Mouse (Mus musculus): ENCODE data around the gene Ppt1.

Ppt1 gene

DNA sequence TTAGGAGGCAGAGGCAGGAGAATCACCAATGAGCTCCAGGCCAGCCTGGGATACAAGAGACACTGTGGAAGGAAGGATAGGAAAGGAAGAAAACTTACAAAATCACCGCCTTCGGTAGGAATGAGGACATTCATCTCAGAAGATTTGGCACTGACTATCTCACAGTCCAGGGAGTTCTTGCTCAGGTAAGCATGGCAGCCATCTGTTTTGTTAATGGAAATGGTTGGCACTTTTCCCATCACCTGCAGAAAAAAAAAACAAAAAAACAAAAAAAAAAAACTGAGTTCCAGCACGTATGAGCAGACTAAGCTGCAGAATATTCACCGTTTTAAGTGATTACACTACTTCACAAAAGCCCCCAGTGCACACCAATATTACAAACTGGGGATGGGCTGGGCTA is 25.8 kb downstream of the Ppt1 start:
- in situ Hi-C loops (cut with MboI, MseI): loop anchor here (25.0 kb wide), 2 partner anchors 1050 to 1850 kb away; partner anchors contain the start of genes 4930535I16Rik, Mycbp, Rragc and Smap2

DNA sequence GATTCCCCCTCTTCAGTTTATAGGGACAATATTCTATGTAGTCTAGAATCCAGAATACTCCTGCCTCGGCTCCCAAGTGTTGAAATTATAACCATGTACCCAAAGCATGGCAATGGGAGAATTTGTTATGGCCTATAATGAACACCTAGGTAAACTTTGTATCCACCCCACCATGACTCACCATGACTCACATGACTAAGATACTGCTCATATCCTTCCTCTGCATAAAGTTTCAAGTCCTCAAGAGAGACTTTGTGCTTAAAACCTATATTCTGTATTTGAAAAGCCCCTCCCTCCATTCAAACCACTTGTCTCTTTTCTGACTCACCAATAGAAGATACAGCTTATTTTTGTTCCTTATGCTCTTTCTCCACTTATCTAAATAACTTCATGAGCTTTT is 32.0 kb downstream of the Ppt1 start:
- in situ Hi-C loops (cut with MboI, MseI): loop anchor here (25.0 kb wide), 2 partner anchors 1044 to 1856 kb away; partner anchors contain the start of genes 4930535I16Rik, Mycbp, Rragc and Smap2

DNA sequence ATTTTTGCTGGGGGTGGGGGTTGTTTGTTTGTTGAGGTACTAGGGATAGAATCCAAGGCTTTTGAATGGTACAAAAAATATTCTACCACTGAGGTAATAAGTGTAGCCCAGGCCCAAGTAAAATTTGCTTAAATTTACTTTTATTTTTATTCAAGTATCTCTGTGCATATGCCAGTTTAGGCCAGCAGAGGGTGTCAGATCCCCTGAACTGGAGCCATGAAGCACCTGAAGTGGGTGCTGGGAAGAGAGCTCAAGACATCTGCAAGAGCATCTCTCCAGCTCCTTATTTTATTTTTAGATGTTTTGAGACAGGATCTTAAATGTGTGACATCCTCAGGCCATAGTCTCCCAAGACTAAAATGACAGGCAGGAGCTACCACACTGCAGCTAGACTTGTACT is 34.0 kb downstream of the Ppt1 start:
- in situ Hi-C loops (cut with MboI, MseI): loop anchor here (5.0 to 25.0 kb wide), 3 partner anchors 33 to 1858 kb away; partner anchors contain the start of genes 4930535I16Rik, Mycbp, Ppt1 and Rragc

DNA sequence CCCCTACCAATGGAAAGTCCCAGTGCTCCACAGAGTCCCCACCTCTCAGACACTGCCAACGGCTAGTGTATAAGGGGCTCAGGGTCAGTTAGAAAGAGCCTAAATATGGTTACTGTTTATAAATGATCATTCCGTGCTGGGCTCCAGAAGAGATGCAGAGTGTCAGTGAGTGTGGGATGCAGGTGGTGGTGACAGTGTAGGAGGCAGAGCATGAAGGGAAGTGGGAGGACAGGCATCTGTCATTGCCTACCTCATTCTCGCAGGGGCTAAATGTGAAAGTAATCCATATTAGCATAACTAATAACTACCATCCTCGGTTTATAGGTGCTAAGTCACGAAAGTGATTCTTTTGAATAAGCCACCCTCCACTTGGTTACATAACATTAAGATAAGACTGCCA is 34.7 kb downstream of the Ppt1 start:
- in situ Hi-C loops (cut with MboI, MseI): loop anchor here (5.0 to 25.0 kb wide), 3 partner anchors 33 to 1858 kb away; partner anchors contain the start of genes 4930535I16Rik, Mycbp, Ppt1 and Rragc

DNA sequence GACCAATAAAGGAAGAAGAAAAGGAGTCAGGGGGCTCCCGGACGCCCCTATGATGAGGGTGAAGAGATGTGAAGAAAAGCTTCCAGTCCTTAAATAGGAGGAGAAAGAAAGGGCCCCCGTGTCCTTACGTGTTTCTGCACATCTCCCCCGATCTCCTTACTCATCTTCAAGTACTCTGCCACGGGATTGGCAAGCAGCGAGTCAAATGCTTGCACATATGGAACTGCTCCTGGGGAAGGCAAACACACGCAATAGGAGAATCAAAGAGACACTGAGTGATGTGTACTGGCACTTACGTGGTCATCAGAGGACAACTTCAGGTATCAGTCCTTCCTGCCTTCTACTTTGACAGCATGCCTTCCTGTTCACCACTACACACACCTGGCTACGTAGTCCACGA is 35.2 kb downstream of the Ppt1 start:
- in situ Hi-C loops (cut with MboI, MseI): loop anchor here (5.0 to 25.0 kb wide), 3 partner anchors 34 to 1859 kb away; partner anchors contain the start of genes 4930535I16Rik, Mycbp, Ppt1 and Rragc

DNA sequence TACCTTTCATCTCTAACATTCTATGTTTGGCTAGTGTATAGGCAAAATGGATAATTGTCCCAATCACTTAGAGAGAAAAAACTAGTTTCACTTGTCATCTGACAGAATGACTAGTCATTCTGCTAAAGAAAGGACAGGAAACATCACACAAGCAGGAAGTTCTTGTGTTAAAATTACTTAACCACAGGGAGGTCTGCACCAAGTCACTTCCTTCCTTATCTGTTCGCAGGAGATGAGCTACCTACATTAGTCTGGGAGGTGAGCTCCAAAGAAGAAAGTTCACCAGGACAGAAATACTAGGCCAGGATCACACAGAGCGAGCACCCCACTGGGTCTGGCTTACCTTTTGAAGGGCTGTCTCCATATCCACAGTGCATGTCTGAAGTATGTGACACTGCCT is 35.9 kb downstream of the Ppt1 start:
- in situ Hi-C loops (cut with MboI, MseI): loop anchor here (5.0 to 25.0 kb wide), 3 partner anchors 35 to 1860 kb away; partner anchors contain the start of genes 4930535I16Rik, Mycbp, Ppt1 and Rragc

DNA sequence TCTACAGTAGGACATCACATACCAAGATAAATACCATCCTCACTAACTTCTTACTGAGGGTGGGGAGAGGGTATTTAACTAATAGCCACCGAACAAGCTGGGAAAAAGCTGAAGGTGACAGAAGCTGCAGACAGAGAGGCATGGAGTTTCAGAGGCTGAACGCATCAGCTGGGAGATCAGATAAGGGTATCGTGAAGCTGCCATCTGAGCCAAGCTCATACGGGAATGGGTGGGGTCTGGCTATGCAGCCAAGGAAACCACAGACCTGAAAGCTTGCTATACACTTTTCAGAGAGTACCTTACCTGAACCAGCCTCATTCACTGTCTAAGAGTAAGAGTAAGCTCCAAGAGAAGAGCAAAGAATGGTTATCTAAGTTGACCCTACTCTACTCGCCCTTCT is 37.0 kb downstream of the Ppt1 start:
- in situ Hi-C loops (cut with MboI, MseI): loop anchor here (5.0 to 25.0 kb wide), 3 partner anchors 36 to 1861 kb away; partner anchors contain the start of genes 4930535I16Rik, Mycbp, Ppt1 and Rragc

DNA sequence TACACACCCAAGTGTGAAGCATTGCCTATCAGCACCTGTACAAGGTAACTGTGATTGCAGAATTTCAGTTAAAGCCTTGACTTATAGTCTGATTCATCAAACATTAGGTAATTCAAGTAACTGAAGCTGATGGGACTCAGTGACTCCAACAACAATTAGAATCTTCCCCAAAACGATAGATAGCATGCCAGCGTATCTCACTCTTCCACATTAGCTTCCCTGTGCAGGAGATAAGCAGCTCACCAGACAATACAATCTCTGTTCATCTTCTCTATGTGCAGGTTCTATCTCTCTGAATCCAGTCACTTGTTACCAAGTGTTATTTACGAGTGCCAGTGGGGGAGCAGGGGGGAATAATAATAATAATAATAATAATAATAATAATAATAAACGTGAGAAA is 37.5 kb downstream of the Ppt1 start:
- in situ Hi-C loops (cut with MboI, MseI): loop anchor here (5.0 to 25.0 kb wide), 3 partner anchors 36 to 1861 kb away; partner anchors contain the start of genes 4930535I16Rik, Mycbp, Ppt1 and Rragc

DNA sequence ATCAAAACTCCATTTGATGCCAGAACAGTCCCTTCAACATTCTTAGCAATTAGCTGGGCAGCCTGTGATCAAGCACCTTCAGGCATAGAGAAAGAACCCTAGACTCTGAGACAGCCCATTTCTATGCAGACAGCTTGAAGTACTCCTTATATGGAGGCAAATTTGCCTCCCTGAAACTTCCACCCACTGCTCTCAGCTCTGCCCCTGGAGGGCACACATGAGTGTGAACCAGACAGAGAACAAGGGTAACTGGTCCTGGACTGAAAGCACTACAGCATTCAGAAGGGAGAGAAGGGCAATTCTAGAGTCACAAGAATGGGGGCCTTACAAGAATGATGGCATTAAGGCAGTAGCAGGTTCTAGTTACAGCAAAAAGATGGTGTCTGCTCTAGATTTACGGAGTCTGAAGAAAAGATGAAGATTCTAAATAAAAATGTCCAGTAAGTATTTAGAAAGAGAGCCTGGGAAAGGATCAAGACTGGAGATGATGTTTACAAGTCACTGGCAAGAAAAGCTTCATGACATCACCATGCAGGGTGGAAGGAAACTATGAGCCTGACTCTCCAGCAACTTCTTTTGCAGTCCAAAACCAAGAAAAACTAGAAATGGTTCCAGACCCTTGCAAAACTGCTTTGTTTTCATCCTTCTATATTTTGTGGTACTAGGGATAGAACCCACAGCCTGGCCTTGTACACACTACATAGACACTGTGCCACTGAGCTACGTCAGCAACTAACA is 42.5 kb downstream of the Ppt1 start:
- in situ Hi-C loops (cut with MboI, MseI): loop anchor here (25.0 kb wide), 1 partner anchor 684 kb away; no protein-coding TSS in a partner anchor

DNA sequence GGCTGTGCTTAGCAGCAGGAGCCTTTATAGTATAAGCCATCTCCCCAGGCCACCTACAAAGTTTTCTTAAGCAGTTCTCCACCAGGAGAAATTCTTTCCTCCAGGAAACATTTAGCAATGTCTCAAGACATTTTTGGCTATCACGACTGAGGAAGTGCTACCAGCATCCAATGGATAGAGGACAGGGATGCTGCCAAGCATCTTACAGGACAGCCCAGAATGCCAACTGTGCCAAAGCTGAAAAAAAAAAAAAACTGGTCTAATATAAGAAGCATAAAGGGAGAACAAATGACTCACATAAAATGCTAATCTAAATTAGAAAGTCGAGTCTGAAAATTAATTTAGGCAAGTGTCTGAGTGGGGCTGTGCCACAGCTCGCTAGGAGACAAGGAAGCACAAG is 46.5 kb downstream of the Ppt1 start:
- in situ Hi-C loops (cut with MboI, MseI): loop anchor here (25.0 kb wide), 1 partner anchor 680 kb away; no protein-coding TSS in a partner anchor

DNA sequence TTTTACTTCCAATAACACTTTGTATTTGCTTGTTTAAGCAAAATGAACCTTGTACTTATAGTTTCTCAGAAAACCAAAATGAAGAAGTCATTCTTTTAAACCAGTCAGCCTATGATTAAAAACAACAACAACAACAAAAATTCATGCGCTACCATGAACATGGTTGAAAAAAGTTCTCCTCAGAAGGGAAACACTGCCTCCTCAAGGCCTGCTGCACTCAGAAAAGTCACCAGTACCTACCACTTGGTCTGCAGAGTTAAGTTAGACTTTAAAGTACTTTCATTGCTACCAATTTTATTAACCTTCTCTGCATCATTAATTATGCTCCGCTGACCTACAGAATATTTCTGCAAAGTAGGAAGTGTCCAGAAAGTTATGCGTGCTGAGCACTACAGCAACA is 47.3 kb downstream of the Ppt1 start:
- in situ Hi-C loops (cut with MboI, MseI): loop anchor here (25.0 kb wide), 1 partner anchor 679 kb away; no protein-coding TSS in a partner anchor

DNA sequence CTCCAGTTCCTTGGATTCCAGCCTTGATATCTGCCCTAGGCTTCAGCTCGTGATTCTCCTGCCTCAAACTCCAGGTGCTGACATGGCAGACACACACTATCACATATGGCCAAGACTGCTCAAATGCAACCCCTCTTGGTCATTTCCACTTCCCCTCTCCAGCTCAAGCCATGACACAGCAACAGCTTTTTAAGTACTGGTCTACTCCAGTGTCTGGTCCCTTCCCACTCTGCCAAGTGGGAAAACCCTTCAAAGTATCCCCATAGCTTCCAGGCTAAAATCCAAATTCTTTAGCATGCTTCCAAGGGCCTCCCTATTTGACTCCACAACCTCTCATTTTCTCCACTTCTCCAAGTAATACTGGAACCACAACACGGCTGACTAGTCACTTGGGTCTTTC is 48.0 kb downstream of the Ppt1 start:
- in situ Hi-C loops (cut with MboI, MseI): loop anchor here (25.0 kb wide), 1 partner anchor 678 kb away; no protein-coding TSS in a partner anchor

DNA sequence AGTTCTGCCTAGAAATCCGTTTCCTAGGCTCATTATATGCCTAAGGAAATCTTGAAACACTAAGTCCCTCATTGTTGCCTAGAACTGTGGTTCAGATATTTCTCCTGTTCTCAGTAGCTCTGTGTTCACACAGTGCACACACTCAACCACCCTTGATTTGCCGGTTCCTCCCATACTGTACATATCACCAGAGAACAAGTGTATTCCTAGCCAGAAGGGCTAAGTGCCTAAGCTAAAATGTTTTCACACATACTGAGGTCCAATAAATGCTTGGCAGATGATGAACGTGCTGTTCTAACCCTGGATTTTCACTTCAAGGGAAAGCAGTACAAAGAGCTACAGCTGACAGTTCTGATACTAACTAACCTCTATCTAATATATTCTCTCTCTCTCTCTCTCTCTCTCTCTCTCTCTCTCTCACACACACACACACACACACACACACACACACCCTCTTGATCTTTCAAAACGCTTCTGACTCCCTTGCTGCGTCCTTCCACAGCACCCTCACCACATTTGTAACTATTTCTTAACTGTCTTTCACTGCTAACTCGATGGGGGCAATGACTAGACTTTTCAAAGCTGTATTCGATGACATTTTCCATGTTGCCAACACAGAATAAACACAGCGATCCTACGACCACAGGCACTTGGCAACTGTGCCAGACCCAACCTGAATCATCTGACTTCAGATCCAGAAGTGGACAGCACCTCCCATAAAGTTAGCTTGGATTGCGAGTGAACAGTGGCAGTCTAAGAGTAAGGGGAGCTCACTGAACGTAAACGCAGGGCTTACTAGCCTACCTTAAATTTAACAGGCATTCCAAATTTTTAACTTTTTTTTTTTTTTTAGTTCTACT is 48.7 kb downstream of the Ppt1 start:
- in situ Hi-C loops (cut with MboI, MseI): loop anchor here (25.0 kb wide), 1 partner anchor 678 kb away; no protein-coding TSS in a partner anchor

DNA sequence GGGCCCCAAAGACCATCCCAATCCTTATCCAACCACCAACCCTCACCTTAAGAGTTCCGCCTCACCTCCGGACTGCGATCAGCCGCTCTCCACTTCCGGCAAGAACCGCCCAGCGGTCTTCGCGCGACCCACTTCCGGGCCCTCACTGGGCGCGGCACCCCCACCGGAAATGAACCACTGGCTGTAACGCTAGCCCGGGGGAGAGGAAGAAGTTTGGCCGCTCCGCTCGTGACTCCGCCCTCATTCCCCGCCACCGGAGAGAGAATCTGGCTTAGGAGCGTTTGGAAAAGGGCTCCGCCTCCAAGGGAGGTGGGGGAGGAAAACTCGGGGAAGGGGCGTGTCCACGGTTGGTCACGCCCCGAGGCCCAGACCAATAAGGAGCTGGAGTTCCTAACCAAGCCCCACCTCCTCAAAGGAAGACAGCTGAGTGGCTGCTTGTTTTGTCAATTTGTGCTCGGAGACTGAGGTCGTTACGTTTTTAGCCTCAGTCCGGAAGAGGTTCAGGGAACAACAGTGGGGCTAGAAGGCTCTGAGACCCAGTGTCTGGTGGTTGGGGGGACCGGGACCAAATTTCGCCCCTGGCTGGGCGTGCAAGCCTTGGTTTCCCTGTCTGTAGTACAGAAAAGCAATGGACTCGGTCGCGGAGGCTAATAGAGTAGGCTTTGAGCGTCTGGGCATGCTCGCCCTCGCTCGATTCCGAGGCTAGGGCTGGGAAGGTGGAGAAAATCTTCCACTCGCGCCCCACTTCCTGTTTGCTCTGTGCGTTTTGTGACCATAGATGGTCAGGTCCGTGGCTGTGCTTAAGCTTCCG is 49.9 kb downstream of the Ppt1 start, which contains the start of gene Cap1:
Gene Cap1, minus strand, starts transcription at position 289 of the 811 bp plus-strand sequence.
- in situ Hi-C loops (cut with MboI, MseI): loop anchor here (25.0 kb wide), 1 partner anchor 676 kb away; no protein-coding TSS in a partner anchor

DNA sequence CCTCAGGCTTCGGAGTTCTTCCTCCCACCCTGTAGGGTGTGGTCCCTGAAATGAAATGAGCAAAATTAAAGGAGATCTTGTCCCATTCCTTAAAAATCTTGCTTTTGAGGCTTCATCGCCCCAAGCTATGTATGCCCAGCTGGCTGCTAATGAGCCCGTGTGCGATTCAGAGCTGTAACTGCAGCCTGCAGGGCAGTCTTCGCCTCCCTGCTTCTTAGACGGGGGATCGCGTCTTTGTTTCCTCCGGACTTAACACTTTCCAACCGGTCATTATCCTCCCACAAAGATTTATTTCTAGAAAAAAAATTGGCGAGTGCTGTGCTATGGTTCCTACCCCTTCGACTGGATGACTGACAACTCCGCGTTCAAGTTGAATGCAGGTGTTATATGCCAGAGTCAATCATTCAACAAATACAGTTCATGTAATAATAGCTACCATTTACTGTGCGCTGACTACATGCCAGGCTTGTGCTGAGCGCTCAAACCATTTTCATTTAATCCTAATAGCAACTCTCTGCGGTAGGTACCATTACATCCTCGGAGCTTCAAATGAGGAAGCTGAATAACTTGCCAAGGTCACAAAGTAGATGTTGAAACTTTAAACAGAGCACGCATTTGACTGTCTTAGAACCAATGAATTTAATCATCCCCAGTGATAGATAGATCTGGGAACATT is 50.7 kb downstream of the Ppt1 start:
- in situ Hi-C loops (cut with MboI, MseI): loop anchor here (25.0 kb wide), 1 partner anchor 676 kb away; no protein-coding TSS in a partner anchor

DNA sequence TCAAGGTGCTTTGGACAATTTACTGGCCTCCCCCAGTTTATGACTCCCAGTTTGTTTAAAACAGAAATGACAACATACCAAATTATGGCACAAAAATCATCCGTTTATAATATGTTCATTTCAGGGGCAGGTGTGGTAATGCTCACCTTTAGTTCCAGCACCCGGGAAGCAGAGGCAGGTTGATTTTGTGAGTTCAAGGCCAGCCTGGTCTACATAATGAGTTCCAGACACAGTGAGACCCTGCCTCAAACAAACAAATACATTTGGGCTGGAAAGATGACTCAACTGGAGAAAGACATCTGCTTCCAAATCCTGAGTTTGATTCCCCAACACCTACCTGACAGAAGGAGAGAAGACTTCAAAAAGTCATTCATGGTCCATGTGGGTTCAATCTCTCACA is 51.3 kb downstream of the Ppt1 start:
- in situ Hi-C loops (cut with MboI, MseI): loop anchor here (25.0 kb wide), 1 partner anchor 675 kb away; no protein-coding TSS in a partner anchor

DNA sequence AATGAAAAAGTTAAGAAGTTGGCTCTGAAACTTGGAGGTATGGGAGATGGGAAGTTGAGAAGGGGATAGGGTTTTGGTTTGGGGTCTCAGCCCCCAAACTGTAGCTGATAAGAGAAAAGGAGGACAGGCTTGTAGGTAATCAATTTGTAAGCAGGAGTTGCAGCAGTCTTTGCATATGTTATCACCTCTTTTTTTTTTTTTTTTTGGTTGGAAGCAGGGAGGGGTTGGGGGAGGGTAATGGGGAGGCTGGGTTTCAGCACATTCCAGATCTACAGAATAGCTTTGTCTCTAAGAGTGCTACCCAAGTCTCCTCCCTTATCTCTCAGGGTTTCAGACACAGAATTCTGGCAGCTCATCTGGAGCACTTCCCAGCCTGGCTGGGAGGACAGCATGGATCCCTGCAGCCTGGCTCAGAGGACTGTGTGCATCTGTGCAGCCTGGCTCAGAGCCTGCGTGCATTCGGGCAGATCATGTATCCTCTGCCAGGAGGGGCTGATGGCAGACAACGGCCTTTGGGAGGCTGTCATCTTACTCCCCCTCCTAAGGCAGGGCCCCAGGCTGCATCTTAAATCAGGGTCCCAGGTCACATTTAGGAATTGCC is 54.9 kb downstream of the Ppt1 start:
- in situ Hi-C loops (cut with MboI, MseI): loop anchor here (25.0 kb wide), 1 partner anchor 671 kb away; no protein-coding TSS in a partner anchor

DNA sequence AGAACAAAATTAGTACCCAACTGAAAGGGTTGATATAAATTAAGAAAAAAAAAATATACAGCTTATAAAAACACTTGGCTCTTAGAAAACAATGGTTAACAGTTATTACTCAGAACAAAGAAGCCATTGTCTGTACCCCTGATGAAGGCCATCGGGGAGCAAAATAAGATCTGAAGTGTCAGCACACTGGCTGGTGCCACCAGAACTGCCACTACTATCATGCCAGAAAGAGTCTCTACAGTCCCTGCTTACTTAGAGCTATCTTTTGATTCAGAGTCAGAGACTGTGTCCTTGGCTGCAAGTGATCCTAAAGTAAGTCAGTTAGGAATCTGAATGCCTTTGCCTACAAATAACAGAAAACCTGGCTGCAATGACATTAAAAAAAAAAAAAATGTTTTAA is 55.6 kb downstream of the Ppt1 start:
- in situ Hi-C loops (cut with MboI, MseI): loop anchor here (25.0 kb wide), 1 partner anchor 671 kb away; no protein-coding TSS in a partner anchor

DNA sequence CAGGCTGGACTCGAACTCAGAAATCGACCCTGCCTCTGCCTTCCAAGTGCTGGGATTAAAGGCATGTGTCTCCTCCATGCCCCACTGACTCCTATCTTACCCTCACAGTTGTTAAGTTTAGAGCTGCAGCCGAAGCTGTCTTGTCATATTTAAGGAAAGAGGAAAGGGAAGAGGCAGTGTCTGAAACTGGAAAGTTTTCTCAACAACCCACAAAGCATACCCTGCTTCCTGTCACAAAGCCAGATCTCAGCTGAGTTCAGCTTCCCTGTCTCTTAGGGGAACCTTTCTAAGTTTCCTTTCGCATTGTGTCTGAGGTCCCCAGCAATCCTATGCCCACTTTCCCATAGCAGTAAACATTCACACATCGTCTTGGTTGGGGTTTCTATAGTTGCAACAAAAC is 56.1 kb downstream of the Ppt1 start:
- in situ Hi-C loops (cut with MboI, MseI): loop anchor here (25.0 kb wide), 1 partner anchor 670 kb away; no protein-coding TSS in a partner anchor
